Mouse (Mus musculus) left cerebral cortex, adult 6 months (tissue): ENCODE data around the gene Gdpd4. TPM values are rescaled to one million over a fixed set of nuclear protein-coding genes. Genes with fewer than 3 reads are reported as not detected.

Experiments used
- long read RNA-seq, 2 experiments: library from polyadenylated mRNA; unstranded; transcript quantifications; one replicate each; pipeline ENCODE4 v2.0.0; 2019 to 2020
- polyA plus RNA-seq: library from polyadenylated mRNA; unstranded; fragments of <200 nt; fragmentation: Nextera tagmentation; gene quantifications from 2 replicates; pipeline ENCODE4 v1.2.3, GENCODE M21; 2021

Gene Gdpd4
- not detected in 2 replicates for polyA plus RNA-seq
- long read RNA-seq, experiment 1, partial matches to known transcripts: 0 of 2 reads
- long read RNA-seq, experiment 1, other reads (novel, unspliced or antisense): 2 of 2 reads
- long read RNA-seq, experiment 2: 0 reads

DNA sequence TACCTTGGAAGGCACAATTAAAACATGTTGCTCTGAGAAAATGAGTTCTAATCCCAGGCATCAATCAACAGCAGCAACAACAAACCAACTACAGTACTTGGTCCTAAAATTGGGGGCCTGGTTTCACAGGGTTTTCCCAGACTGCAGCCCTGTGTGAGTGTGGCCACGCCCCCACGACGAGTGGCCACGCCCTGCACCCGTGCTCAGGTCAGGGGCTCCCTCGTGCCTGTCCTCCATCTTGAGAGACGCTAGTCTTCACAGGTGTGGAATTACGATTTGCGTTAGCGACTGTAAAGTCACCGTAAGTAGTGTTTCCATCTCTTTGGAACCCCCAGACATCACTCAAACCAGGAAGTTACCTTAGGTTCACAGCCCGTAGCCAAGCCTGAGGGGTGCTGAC lies at the start of gene Gdpd4:
TSS of gene Gdpd4 (plus strand) at position 214 of the 400 bp plus-strand sequence.

Other genes with a start within 250 kb of the Gdpd4 start
- 133 and 154 TPM in 2 replicates for gene Clns1a, start 223.3 kb upstream of the Gdpd4 start, polyA plus RNA-seq
- gene Aqp11, start 181.7 kb upstream of the Gdpd4 start, polyA plus RNA-seq: 29.3 and 31.3 TPM in 2 replicates
- 274 and 279 TPM in 2 replicates for gene Pak1, start 131.4 kb upstream of the Gdpd4 start, polyA plus RNA-seq
- gene Myo7a, start 199.6 kb downstream of the Gdpd4 start, polyA plus RNA-seq: 6.5 and 7.1 TPM in 2 replicates
- 0.11 and 0.23 TPM in 2 replicates for gene Omp, start 225.5 kb downstream of the Gdpd4 start, polyA plus RNA-seq